Mouse (Mus musculus): ENCODE measurements around the gene Olfr896-ps1. TPM values are rescaled to one million over a fixed set of nuclear protein-coding genes. Genes with fewer than 3 reads are reported as not detected.

Gene Olfr896-ps1
- polyA plus RNA-seq (2012; rRNA removed; ENCODE audit: low replicate concordance) = not detected in 2 replicates

DNA sequence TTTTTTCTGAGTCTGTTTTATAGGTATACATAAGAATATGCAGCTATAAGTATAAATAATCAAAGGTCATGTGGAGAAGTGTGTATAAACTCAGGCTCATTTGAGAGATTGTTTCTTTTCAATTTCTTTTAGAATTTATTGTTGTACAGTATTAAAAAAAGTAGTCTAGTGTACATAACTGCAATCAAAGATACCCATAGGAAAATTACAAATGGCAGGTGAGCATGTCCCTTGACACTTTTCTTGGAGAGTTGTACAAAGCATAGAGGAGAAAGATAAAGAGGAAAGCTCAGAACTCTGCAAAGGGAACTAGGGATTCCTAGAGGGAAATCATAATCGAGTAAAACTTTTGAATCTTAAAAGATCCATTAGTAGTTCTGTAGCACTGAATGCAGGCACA is at the start of gene Olfr896-ps1:
TSS of gene Olfr896-ps1 (plus strand) at position 301 of the 400 bp plus-strand sequence.

DNA sequence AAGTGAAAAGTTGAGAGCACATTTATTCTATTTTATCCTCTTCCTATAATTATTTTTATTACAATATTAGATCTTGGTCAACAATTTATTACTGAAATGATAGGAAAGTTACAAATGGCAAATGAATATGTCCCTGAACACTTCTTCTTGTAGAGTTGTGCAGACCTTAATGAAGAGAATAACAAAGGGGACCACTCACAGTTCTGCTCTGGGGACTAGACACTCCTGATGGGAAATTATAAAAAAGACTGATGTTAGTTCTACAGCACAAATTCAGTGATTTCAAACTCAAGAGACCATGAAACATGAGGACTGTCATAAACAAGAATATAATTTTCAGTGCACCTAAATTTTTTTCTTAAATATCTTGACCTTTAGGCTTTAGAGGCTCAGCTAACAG is 38.4 kb upstream of the Olfr896-ps1 start, which contains the start of gene Olfr143:
TSS of gene Olfr143 (plus strand) at position 301 of the 400 bp plus-strand sequence.

DNA sequence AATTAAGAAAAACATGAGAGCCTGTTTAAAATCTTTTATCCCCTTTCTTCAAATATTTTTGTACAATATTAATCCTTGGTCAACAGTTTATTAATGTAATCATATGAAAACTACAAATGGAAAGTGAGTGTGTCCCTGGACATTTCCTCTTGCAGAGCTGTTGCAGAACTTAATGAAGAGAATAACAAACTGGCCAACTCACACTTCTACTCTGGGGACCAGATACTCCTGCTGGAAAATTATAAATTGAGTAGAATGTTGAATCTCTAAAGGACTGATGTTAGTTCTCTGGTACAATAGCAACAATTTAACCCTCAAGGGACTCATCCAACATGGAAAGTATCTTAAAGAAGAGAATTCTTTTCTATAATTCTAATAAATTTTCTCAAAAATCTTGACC is 23.4 kb upstream of the Olfr896-ps1 start, which contains the start of gene Olfr895:
TSS of gene Olfr895 (plus strand) at position 301 of the 400 bp plus-strand sequence.

DNA sequence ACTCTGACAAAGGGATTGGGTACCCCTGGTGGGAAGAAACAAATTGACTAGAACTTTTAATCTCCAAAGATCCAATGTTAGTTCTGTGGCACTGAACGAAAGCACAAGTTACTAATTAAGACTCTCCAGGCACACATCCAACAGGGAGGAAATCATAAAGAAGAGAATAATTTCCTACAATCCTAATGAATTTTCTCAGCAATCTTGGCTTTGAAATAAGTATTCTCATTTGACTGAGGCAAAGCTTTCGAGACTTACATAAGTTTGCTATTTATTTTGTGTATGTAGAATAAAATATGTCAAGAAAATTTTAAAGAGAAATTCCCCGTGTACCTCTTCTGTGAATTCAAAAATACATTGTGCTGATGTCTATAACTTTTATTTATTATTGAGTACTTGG is 37.9 kb downstream of the Olfr896-ps1 start, which contains the start of gene Olfr25:
TSS of gene Olfr25 (plus strand) at position 301 of the 400 bp plus-strand sequence.

Other genes with a start within 250 kb of the Olfr896-ps1 start
- gene Olfr884, start 244.6 kb upstream of the Olfr896-ps1 start, polyA plus RNA-seq (2012; rRNA removed; ENCODE audit: low replicate concordance) = not detected in 2 replicates
- not detected in 2 replicates for gene Olfr885, start 229.8 kb upstream of the Olfr896-ps1 start, polyA plus RNA-seq (2012; rRNA removed; ENCODE audit: low replicate concordance)
- not detected in 2 replicates for gene Olfr887, start 207.0 kb upstream of the Olfr896-ps1 start, polyA plus RNA-seq (2012; rRNA removed; ENCODE audit: low replicate concordance)
- gene Olfr888, start 183.0 kb upstream of the Olfr896-ps1 start, polyA plus RNA-seq (2012; rRNA removed; ENCODE audit: low replicate concordance) = not detected in 2 replicates
- gene Olfr889, start 175.9 kb upstream of the Olfr896-ps1 start, polyA plus RNA-seq (2012; rRNA removed; ENCODE audit: low replicate concordance) = not detected in 2 replicates
- gene Olfr890, start 148.6 kb upstream of the Olfr896-ps1 start, polyA plus RNA-seq (2012; rRNA removed; ENCODE audit: low replicate concordance) = not detected in 2 replicates
- not detected in 2 replicates for gene Olfr891, start 110.3 kb upstream of the Olfr896-ps1 start, polyA plus RNA-seq (2012; rRNA removed; ENCODE audit: low replicate concordance)
- not detected in 2 replicates for gene Olfr893, start 82.7 kb upstream of the Olfr896-ps1 start, polyA plus RNA-seq (2012; rRNA removed; ENCODE audit: low replicate concordance)
- gene Olfr894, start 73.1 kb upstream of the Olfr896-ps1 start, polyA plus RNA-seq (2012; rRNA removed; ENCODE audit: low replicate concordance) = not detected in 2 replicates
- not detected in 2 replicates for gene Olfr143, start 38.3 kb upstream of the Olfr896-ps1 start, polyA plus RNA-seq (2012; rRNA removed; ENCODE audit: low replicate concordance)
- not detected in 2 replicates for gene Olfr895, start 23.3 kb upstream of the Olfr896-ps1 start, polyA plus RNA-seq (2012; rRNA removed; ENCODE audit: low replicate concordance)
- not detected in 2 replicates for gene Olfr25, start 38.0 kb downstream of the Olfr896-ps1 start, polyA plus RNA-seq (2012; rRNA removed; ENCODE audit: low replicate concordance)
- gene Olfr898, start 57.3 kb downstream of the Olfr896-ps1 start, polyA plus RNA-seq (2012; rRNA removed; ENCODE audit: low replicate concordance) = not detected in 2 replicates
- not detected in 2 replicates for gene Olfr250, start 75.8 kb downstream of the Olfr896-ps1 start, polyA plus RNA-seq (2012; rRNA removed; ENCODE audit: low replicate concordance)
- not detected in 2 replicates for gene Olfr251, start 86.0 kb downstream of the Olfr896-ps1 start, polyA plus RNA-seq (2012; rRNA removed; ENCODE audit: low replicate concordance)
- not detected in 2 replicates for gene Olfr147, start 110.6 kb downstream of the Olfr896-ps1 start, polyA plus RNA-seq (2012; rRNA removed; ENCODE audit: low replicate concordance)
- not detected in 2 replicates for gene Olfr901, start 138.3 kb downstream of the Olfr896-ps1 start, polyA plus RNA-seq (2012; rRNA removed; ENCODE audit: low replicate concordance)
- gene Olfr902, start 156.5 kb downstream of the Olfr896-ps1 start, polyA plus RNA-seq (2012; rRNA removed; ENCODE audit: low replicate concordance) = not detected in 2 replicates
- gene Olfr904, start 172.0 kb downstream of the Olfr896-ps1 start, polyA plus RNA-seq (2012; rRNA removed; ENCODE audit: low replicate concordance) = not detected in 2 replicates
- gene Olfr905, start 180.0 kb downstream of the Olfr896-ps1 start, polyA plus RNA-seq (2012; rRNA removed; ENCODE audit: low replicate concordance) = not detected in 2 replicates
- not detected in 2 replicates for gene Olfr906, start 196.0 kb downstream of the Olfr896-ps1 start, polyA plus RNA-seq (2012; rRNA removed; ENCODE audit: low replicate concordance)
- not detected in 2 replicates for gene Olfr907, start 204.7 kb downstream of the Olfr896-ps1 start, polyA plus RNA-seq (2012; rRNA removed; ENCODE audit: low replicate concordance)
- gene Olfr911-ps1, start 230.5 kb downstream of the Olfr896-ps1 start, polyA plus RNA-seq (2012; rRNA removed; ENCODE audit: low replicate concordance) = not detected in 2 replicates
- not detected in 2 replicates for gene Olfr910, start 246.7 kb downstream of the Olfr896-ps1 start, polyA plus RNA-seq (2012; rRNA removed; ENCODE audit: low replicate concordance)

All from duodenum, adult 2 months (tissue).